Mouse (Mus musculus) CH12.LX (cell line): Measurements from ENCODE around the gene Sept9.

Experiments used
- CTCF ChIP-seq, 2 experiments: IDR thresholded peaks in 1 of 2; conservative IDR thresholded peaks in 1 of 2; 2 replicates each; pipeline ENCODE4 v1.5.1; 2011 to 2012; ENCODE audit warnings: low read depth in 2 of 2, low read length in 2 of 2, improper control_type of control experiment in 1 of 2, inconsistent platforms in 1 of 2, mild to moderate bottlenecking in 1 of 2, moderate library complexity in 1 of 2
- JUN ChIP-seq: IDR thresholded peaks from 2 replicates; pipeline ENCODE4 v1.6.1; 2011; ENCODE audit warnings: low read depth, mild to moderate bottlenecking, low read length, improper control_type of control experiment, moderate library complexity; ENCODE audit not compliant: insufficient read depth
- MAX ChIP-seq: IDR thresholded peaks from 2 replicates; pipeline ENCODE4 v1.6.1; 2011; ENCODE audit warnings: low read length, improper control_type of control experiment
- PAX5 ChIP-seq: IDR thresholded peaks from 2 replicates; pipeline ENCODE4 v1.6.1; 2012; ENCODE audit warnings: low read length, inconsistent platforms, mixed read lengths
- POLR2A ChIP-seq: IDR thresholded peaks from 2 replicates; pipeline ENCODE4 v1.6.1; 2011; ENCODE audit warnings: low read depth, mild to moderate bottlenecking, improper control_type of control experiment, low read length
- RAD21 ChIP-seq: IDR thresholded peaks from 2 replicates; pipeline ENCODE4 v1.6.1; 2011; ENCODE audit warnings: low read depth, mild to moderate bottlenecking, low read length, improper control_type of control experiment, moderate library complexity
- RCOR1 ChIP-seq: conservative IDR thresholded peaks from 2 replicates; pipeline ENCODE4 v1.6.1; 2012; ENCODE audit warnings: low read depth, mild to moderate bottlenecking, inconsistent platforms, low read length, improper control_type of control experiment
- SIN3A ChIP-seq: IDR thresholded peaks from 2 replicates; pipeline ENCODE4 v1.6.1; 2012; ENCODE audit warnings: low read length, improper control_type of control experiment, inconsistent platforms
- USF1 ChIP-seq: IDR thresholded peaks from 2 replicates; pipeline ENCODE4 v1.6.1; 2014; ENCODE audit warnings: low read depth, mild to moderate bottlenecking, inconsistent platforms, low read length, improper control_type of control experiment
- ZNF384 ChIP-seq: IDR thresholded peaks from 2 replicates; pipeline ENCODE4 v1.6.1; 2012; ENCODE audit warnings: low read depth, low read length, improper control_type of control experiment, inconsistent platforms

GRCm38 (mm10) chr11:117385331-117386103 lies 186.1 kb downstream of the Sept9 start:
- TF ChIP-seq PAX5 (no peak), RCOR1 (no peak), ZNF384 (peak; percentile 62), JUN (no peak), CTCF (conservative IDR thresholded peaks at IDR 0.05 in 1 of 2, IDR thresholded peaks at IDR 0.05 in 1 of 2; ENCODE audit: low read depth in 2 of 2, low read length in 2 of 2) (no peak), POLR2A (no peak), MAX (no peak), SIN3A (no peak), RAD21 (no peak), USF1 (no peak)
